Mouse (Mus musculus): ENCODE data around the gene Anp32e.

DNA sequence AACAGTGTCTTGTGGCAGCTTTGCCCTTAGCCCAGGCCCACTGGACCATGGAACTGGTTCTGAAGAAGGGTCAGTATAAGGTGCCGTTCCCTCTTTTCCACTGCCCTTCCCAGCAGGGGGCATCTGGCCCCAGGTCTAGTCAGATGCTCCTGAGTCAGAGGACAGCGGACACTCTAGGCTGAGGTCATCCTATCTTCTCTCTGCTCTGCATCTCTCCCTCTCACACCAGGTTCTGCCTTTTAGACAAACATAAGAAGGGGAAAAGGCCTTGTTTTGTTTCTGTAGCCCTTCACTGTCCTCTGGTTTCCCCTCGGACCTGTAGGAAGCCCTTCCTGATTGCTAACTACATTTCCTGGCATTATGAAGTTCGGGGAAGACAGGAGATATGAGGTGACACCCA lies 64.8 kb downstream of the Anp32e start:
- TF ChIP-seq GATA1 (IDR thresholded peaks at IDR 0.05; ENCODE audit: low read length) (no peak), TAL1 (IDR thresholded peaks at IDR 0.05; ENCODE audit: low read length) (no peak)
